Mouse (Mus musculus) lung, postnatal 10 days (tissue): ENCODE data around the gene Tex101.
"Not testable (repeated sequence)": the region's sequence is repeated elsewhere in the genome, so short reads cannot be mapped to it uniquely, and the experiment has no call there.

Source experiments
- DNase-seq: peaks from one replicate; pipeline ENCODE4 v3.0.0; 2021

Gene Tex101

DNA sequence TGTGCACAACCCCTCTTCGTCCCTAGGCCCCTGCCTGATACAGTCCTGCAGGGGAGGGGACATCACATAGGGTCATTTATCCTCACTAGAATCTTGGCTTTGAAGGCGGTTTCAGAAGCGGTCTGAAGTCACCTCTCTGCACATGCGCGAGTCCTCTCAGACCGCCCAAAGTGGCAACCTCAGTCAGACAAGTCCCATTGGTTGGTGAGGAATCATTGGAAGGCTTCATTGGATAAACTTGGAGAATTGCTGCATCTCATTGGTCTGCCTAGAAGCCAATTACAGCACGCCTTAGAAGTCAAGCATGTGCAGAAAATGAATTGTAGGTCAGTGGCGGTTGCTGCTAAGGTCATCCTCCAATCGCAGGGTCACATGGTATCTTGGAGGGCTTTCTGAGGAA is at the start of gene Tex101:
Tex101 (minus strand) TSS at position 101 of the 400 bp plus-strand sequence.
- DNase-seq: no peak

DNA sequence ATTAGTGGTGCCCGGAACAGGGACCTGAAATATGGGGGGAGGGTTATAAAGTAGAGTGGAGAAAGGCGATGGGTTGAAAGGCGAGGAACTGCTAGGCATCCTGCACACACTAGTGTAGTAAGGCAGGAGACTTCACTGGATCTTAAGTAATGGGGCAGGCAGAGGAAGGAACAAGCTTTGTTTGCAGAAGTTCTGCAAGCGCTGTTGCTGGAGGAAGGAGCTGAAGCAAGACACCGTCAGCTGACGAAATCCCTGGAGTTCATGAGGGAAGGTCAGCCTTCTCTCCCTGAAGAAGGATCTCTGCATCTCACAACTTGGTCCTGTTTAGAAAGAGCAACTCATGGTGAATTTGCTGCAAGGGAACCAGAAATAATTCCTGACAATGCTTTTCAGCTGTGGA is 38.6 kb upstream of the Tex101 start:
- DNase-seq: no peak

DNA sequence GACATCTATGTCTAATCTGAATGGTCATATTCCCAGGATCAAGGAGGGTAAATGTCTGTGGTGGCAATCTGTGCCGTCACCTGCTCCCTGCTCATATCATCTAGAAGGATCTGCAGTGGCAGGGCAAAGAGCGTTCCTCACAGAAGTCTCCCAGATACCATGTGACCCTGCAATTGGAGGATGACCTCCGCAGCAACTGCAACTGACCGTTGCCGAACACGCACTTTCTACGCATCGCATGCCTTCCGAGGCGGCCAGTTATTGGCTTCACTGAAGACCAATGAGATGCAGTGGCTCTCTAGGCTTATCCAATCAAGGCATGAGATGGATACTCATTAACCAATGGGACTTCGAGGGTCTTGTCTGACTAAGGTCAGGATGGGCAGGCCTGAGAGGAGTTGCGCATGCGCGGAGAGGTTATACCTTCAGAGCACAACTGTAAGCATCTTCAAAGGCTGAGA is 32.4 kb upstream of the Tex101 start, which contains the start of gene BC049730:
BC049730 (plus strand) TSS at position 411 of the 461 bp plus-strand sequence.
- DNase-seq: no peak

DNA sequence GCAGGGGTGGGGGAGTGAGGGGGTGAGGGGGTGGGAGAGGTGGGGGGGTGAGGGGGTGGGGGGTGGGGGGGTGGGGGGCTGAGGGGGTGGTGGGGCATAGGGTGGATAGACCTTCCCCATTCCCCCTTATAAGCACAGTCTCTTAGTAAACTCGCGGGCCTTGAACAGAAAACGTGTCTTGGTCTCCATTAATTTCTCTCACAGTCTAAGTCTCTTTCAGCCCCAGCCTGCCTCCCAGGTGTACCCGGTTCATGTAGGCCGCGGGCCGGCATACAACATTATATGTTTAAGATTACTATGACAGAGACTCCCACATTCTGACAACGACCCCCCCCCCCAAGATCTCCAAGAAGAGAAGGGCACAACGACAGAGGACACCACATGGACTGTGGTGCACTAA is 26.4 kb upstream of the Tex101 start:
- DNase-seq: not testable (repeated sequence)

DNA sequence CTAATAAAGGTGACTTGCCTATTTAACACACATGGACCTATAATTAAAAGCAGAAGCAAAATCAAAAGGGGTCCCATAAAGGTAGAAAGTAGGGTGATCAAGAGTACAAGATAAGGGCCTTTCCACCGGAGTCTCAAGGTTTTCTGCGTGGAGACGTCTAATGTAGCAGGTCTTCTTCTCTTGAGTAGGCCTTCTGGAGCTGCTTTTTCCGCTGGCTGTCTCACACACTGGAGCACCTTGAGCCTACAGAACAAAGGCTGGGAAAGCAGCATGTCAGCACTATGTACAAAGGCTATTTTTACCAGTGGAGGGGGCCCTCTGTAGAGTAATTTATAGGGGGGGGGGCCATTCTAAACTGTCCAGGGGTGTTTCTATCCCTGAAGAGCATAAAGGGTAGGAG is 21.4 kb upstream of the Tex101 start:
- DNase-seq: not testable (repeated sequence)

DNA sequence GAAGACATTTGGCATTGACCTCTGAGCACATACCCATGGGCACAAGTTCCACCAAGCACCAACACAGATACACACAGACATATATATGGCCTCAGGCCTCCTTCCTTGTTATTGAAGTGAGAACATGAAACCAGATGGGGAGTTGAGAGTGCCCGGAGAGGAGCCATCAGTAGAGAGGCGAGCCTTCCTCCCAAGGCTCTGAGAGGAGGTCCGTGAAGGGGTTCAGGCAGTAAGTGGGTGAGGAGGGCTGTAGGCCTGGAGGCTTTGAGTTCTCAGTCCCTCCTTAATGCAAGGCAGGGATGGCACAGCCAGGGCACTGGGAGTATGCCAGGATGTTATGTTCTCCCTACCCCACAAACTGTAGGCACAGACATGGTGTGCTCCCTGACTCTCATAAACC is 16.2 kb upstream of the Tex101 start:
- DNase-seq: not testable (repeated sequence)

DNA sequence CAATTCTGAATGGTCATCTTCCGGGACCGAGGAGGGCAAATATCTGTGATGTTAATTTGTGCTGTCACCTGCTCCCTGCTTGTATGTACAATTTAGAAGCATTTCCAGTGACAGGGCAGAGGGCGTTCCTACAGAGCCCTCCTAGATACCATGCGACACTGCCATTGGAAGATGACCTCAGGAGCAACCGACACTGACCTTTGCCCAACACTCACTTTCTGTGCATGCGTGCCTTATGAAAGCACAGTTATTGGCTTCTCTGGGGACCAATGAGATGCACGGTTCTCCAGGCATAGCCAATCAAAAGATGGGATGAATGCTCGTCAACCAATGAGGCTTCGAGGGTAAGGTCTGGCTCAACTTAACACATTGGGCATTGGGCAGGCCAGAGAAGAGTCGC is 11.0 kb upstream of the Tex101 start:
- not testable (repeated sequence) for DNase-seq

DNA sequence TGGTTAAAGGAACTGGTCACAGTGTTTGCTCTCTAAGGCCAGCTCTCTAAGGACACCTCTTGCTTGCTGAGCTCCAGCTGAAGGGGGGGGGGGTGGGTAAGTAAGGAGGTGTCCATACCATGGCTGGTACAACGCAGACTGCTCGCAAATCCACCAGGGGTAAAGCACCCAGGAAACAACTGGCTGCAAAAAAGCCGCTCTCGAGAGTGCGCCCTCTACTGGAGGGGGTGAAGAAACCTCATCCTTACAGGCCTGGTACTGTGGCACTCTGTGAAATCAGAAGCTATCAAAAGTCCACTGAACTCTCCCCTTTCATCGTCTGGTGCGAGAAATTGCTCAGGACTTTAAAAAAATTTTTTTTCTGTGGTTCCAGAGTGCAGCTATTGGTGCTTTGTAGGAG is 7.6 kb upstream of the Tex101 start:
- DNase-seq: not testable (repeated sequence)

DNA sequence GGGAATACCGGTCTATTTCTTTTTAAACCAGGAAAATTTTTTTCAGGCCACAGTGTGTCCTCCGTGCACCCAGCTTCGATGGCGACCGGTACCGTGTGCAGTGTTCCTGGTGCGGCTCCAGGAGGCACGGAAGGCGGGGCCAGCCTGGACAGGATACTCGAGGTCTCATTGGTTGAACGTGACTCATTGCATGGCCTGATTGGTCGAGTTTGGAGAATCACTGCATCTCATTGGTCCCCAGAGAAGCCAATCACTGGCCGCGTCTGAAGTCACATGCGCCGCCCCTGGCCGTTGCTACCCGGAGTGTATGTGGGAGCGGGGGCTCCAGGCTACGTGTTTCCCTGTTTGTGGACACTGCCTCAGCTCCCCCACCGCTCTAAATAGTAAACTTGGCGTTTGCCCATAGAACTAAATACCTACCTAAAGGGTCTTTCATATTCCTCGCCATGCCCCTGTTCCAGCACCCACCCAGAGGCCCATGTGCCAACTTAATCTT is 4.5 kb downstream of the Tex101 start:
- no peak for DNase-seq

DNA sequence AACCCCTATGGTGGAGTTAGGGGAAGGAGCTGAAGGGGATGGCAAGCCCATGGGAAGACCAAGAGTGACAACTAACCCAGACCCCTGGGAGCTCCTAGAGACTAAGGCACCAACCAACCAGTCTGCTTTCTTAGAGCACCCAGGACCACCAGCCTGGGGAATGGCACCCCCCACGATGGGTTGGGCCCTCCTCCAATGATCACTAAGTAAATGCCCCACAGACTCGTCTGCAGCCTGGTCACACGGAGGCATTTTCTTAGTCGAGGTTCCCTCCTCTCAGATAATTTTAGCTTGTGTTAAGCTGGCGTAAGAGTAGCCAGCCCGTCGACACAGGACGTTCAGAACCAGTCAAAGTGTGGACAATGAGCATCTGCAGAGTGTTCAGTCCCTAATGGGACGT is 11.5 kb downstream of the Tex101 start:
- DNase-seq: no peak

DNA sequence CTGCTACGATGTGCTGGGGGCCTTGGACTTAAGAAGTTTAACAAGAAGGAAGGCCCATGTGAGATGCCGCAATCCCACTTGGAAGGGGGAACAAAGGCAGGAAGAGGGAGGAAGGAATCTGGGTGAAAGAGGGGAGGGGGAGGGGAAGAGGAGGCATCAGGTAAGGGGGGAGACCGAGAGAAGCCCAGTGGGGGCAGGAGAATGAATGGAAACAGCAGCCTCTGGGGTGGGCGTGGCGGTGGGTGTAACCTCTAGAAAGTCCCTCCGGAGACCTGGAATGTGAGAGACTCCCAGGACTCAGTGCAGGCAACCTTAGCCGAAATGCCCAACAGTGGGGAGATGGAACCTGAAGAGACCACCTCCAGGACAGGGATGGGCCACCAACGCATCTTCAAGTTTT is 12.2 kb downstream of the Tex101 start:
- no peak for DNase-seq

DNA sequence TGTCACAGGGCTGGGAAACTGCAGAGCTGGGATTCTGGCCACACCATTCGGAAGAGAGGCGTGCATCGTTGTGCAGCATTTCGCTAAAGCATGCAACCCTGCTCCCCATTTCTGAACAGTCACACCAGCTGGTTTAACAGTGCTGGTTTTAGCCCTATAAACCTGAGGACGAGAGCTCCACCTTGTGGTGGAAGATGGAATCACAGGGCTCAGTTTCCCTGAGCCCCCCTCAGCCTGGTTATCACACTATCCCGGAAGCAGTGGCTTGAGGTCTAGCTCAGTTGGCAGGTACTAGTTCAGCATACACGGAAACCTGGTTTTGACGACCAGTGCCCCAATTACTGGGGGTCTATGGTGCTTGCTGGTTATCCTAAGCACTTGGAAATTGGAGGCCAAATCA is 13.9 kb downstream of the Tex101 start:
- DNase-seq: peak; percentile 71

DNA sequence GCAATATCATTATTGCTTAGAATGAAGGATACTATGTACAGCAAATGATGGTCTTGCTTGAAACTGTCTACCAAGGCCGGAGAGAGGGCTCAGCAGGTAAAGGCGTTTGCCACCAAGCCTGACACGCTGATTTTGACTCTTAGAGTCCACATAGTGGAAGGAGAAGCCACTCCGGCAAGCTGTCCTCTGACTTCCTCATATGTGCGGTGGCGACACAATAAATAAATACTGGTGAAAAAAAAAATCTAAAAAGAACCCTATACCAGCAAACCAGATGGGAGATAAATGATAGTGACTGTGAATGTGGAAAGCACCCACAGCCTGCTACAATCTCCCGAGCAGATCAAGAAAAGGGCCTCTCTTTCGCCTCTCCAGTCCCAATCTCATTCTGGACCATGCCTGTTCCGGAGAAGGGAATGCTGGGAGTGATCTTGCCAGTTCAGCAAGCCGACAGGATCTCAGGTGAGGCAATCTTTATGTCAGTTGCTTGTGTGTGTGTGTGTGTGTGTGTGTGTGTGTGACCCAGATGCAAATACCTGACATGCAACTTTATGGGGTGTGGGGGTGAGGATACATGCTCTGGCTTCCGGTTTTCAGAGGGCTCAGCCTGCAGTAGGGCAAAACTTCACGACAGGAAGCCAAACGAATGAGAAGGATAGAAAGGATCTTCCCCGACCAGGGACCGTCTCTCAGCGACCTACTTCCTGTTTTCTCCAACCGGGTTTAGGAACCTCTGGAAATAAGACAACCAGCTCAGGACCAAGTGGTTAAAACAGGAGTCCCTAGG is 15.2 kb downstream of the Tex101 start:
- DNase-seq: no peak

DNA sequence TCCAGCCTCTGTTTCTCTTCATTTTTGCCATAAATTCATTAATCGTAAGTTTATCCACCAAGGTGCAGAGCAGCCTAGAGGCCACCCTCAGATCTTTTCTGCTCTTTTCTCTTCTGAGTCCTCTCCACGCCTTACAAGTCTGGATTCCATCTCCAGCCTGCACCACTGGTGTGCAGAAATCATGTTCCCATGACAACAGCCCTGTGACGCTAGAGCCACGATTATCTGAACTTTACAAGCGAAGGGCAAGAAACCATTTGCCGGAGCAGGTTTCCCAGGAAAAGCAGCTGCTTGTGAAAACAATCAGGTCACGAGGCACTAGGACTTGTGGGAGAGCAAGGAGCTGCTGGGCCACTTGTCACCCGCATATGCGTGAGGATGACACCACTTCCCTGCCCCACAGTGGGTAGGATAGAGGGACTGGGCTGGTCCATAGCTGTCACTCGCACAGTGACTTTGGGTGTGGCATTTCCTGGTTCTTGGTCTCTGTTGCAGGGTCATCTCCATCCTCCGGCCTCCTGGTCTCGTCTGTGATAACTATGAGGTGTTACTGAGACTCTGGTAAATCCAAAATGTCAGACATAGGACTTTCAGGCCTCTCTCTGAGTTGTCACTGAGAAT is 16.6 kb downstream of the Tex101 start:
- no peak for DNase-seq

DNA sequence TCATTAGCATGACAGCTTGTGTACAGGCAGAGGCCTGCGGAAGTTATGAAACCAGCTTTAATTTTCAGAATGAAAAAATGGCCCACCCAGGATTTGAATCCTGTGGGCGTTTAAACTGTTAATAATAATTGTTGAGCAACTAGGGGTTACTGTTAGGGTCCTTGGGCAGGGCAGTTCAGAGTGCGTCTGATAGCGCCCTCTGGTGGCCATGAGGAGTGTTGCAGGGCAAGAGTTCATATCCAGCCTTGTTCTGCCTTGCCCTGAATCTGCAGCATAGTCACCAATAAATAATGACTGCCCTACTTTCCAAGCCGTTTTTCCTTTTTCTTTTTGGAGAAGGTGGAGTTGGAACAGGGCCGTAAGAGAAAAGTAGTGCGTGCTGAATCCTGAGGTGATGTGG is 22.8 kb downstream of the Tex101 start:
- DNase-seq: peak; percentile 70

DNA sequence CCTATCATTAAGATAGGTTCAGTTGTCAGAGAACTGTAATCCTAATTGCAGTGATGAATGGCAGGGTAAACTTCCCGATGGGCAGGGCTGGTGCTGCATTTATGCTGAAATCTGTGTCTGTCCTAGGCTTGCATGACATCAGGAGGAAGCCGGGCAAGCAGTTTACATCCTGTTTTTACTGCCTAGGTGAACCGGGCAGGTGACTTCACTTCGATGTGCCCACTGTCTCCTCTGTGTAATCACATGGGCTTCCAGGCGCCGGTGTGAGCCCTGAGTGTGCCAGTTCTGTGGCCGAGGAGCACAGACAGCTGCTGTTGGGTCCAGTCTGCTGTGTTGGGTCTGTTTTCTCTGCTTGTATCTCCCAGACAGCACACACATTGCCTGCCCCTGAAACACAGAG is 30.0 kb downstream of the Tex101 start:
- no peak for DNase-seq

DNA sequence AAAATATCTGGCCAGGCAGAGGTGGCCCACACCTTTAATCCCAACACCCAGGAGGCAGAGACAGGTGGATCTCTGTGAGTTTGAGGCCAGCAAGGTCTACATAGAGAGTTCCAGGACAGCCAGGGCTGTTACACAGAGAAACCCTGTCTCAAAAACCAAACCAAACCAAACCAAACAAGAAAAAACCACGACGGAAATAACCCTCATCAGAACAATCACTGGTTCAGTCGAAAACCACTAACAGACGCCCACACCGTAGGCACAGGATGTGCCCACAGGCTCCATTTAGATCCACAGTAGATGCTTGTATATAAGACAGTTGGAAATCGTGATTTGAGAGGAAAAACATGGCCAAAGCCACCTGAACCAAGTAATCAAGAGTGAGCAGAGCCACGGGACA is 31.5 kb downstream of the Tex101 start:
- no peak for DNase-seq

DNA sequence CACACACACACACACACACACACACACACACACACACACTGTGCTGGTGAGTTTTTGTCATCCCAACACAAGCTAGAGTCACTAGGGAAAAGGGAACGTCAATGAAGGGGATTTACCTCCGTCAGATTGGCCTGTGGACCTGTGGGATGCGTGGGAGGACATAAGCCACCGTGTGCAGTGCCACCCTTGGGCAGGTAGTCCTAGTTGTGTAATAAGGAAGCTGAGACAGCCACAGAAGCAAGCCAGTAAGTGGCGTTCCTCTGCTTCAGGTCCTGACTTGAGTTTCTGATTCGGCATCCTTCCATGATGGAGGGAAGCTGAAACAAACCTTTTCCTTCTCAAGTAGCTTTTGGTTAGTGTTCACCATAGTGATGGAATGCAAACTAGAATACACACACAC is 32.0 kb downstream of the Tex101 start:
- DNase-seq: no peak

DNA sequence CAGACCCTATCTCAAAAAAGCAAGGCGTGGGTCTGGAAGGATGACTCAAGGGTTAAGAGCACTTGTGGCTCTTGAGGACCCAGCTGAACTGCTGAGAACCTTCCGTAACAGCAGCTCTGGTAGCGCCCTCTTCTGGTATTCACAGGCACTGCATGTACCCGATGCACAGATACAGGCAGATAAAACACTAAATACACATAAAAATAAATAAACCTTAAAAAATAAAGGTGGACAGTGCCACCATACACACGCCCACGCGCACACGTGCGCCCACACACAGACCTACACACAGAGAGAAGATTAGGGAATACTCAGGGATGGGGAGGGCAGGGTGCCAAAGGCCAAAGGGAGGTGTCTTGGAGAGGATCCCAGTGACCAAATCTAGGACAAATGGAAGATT is 34.0 kb downstream of the Tex101 start:
- DNase-seq: peak; percentile 61

DNA sequence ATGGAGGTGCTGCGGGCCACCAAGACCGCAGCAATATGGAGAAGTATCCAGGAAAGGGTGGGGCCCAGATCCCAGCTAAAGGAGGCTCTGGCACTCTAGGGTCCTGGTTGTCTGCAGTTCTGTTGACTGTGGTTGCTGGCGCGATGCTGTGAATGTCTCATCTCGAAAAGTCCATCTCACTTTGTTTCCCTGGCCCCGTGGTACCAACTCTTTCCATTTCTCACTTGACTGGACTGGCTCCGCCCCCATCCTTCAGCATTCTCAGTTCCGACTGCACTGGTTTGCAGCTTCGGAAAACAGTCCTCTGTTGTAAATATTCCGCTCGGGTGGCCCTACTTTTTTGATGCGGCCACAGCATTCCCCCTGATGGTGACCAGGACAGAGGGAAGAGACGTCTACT is 36.0 kb downstream of the Tex101 start:
- no peak for DNase-seq

DNA sequence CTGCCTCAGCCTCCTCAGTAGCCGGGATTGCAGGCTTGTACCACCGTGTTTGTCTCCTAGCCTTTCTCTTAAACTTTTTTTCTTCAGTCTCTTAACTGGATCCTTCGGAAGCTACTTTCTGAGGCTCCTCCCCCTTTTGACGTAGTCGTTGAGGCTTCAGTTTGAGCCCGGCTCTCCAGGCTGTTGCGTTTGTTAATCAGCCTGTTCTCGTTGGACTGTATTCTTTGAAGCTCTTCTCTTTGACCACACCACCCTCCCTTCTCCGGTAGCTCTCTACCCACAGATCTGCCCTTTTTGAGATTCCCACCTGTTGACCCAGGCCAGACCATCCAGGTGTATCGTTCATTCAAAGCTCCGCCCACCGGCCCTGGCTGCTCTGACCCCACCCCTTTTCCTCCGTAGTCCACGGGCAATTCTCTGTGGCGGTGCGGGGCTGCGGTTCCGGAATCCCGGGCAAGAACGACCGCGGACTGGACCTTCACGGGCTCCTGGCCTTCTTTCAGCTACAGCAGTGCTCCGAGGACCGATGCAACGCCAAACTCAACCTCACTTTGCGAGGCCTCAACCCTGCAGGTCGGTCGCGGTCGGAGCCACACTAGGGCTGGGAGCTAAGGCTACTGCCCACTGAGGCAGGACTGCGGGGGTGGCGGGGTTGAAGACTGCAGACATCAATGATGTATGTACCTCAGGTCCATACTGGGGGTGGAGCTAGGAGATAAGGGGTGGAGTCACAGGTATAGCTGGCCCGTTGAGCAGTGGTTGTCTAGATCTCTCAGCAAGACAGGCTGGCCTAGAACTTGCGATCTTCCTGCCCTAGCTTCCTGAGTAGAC is 38.2 kb downstream of the Tex101 start:
- peak; percentile 30 for DNase-seq

DNA sequence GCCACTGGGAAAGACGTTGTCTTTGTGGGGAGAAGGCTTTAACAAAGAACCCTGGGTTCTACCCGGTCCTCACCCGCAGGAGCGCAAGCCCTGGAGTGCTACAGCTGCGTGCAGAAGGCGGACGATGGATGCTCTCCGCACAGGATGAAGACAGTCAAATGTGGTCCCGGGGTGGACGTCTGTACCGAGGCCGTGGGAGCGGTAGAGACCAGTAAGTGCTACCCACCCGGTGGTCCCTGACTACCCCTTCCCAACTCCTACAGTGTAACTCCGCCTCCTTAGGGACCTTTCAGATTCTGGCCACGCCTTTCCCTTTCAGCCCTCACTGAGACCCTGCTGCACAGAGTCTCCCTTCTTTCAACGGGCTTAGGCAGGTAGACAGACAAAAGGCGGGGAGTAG is 39.4 kb downstream of the Tex101 start:
- DNase-seq: no peak

DNA sequence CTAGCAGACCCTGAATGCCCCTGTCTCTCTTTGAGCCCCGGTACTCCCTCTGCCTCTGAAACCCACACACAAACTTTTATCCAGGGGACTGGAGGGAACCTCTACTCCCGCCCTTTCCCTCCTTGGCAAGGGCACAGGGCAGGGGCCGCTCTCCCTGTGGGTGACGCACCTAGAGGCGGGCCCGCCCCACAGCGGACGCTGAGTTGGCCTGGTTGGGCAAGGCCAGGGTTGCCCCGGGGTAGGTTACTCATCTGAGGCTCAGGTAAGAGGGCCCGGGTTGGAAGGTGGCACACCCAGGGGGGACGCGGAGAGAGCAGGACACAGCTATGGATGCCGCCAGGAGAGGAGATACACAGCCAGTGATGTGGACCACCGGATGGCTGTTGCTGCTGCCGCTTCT is 40.2 kb downstream of the Tex101 start, which contains the start of gene Lypd3:
Lypd3 (plus strand) TSS at position 287 of the 400 bp plus-strand sequence.
- no peak for DNase-seq
